Mouse (Mus musculus) cerebellum, adult 18-20 months (tissue): ENCODE measurements around the gene Fez1.
A peak's percentile ranks its signal among the peaks of the same experiment; 100 is the strongest.

Experiments used
- DNase-seq, 2 experiments: peaks; one replicate each; pipeline ENCODE4 v3.0.0; 2021

The Fez1 gene

GRCm38 (mm10) chr9:36895009-36895693, 73.5 kb downstream of the Fez1 start:
- peak; percentile 84 to 89 for DNase-seq

- DNase-seq, result peak in 1 of 2 experiments; percentile 26
Observed at GRCm38 (mm10) chr9:36898560-36898959, 76.9 kb downstream of the Fez1 start.

GRCm38 (mm10) chr9:36900464-36900863, 78.8 kb downstream of the Fez1 start:
- DNase-seq, result no peak

- DNase-seq, result no peak
Observed at GRCm38 (mm10) chr9:36905452-36905851, 83.8 kb downstream of the Fez1 start.

- peak; percentile 82 to 87 for DNase-seq
Observed at GRCm38 (mm10) chr9:36916362-36916761, 94.7 kb downstream of the Fez1 start.

- no peak for DNase-seq
Observed at GRCm38 (mm10) chr9:36916915-36917314, 95.3 kb downstream of the Fez1 start.

GRCm38 (mm10) chr9:36918582-36918981, 96.9 kb downstream of the Fez1 start:
- no peak for DNase-seq

- no peak for DNase-seq
Observed at GRCm38 (mm10) chr9:36919472-36919871, 97.8 kb downstream of the Fez1 start.

GRCm38 (mm10) chr9:36921718-36922415, 100.2 kb downstream of the Fez1 start:
- no peak for DNase-seq

GRCm38 (mm10) chr9:36923753-36924152, 102.1 kb downstream of the Fez1 start:
- no peak for DNase-seq
